Mouse (Mus musculus): ENCODE measurements around the gene 4931429L15Rik.

- TF ChIP-seq CTCF (IDR thresholded peaks at IDR 0.05; ENCODE audit: control insufficient read depth, insufficient read depth, insufficient read length): no peak
- no peak for TF ChIP-seq FOSL1 (IDR thresholded peaks at IDR 0.05; ENCODE audit: insufficient read depth, low read length, poor library complexity, severe bottlenecking)
Observed at GRCm38 (mm10) chr9:46334471-46335025, 14.8 kb upstream of the 4931429L15Rik start.

Data from C2C12 (cell line).